Mouse (Mus musculus): Measurements from ENCODE around the gene Nemp1. TPM values are rescaled to one million over a fixed set of nuclear protein-coding genes. Genes with fewer than 3 reads are reported as not detected.

Nemp1 gene
- polyA plus RNA-seq, 1 experiment from 2014 or later = 10.1 TPM

DNA sequence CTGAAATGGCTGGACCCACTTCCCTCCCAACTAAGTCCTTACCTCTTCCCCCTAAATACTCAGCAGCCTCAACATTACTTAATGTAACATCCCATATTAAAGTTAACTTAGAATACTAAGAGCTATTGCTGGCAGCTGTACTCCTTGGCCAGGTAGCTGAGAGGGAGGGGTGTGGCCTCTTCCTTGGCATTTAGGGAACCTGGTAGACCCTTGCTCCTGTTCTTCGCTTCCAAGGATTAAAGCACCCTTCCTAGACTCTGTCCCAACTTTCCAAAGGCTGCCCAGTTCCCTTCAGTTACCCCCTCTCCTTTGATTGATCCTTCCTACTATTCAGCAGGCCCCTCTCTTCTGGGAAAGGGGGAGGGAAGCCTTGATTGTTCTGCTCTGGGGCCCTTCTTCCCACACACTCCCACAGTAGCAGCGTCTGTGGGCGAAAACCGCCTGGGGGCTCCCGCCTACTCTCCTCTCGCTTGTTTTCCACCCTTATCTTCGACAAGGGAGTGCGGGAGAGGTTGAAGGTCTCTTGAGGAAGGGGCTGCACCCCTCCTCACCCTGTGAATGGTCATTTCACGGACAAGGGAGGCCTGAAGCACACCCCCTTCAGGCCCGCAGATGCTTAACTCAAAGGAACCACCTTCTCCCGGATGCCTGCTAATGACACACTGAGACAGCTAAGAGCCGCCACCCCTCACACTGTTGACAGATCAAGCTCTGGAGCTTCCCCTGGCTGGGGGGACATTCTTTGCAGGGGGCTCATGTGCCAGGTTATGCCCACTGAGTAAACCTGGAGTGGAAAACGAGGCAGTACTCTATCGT lies 1.1 kb upstream of the Nemp1 start:
- Histone ChIP-seq H3K27me3 (no peaks in the 10 kb centered on the region), H3K36me3 (peaks cover 37% of the 10 kb centered on the region), H3K4me2 (replicated peaks) (peak overlapping the region; percentile 80), H3K9me3 (replicated peaks) (no peaks in the 10 kb centered on the region), H3K27ac (replicated peaks) (peak overlapping the region; percentile 99), H3K4me1 (peaks cover 81% of the 10 kb centered on the region), H3K9ac (peak overlapping the region; percentile 87), H3K4me3 (replicated peaks) (peak overlapping the region; percentile 81)
- 4% methylated on average over 14 of the region's 14 CpGs for WGBS
- no peak for ATAC-seq (ENCODE audit: insufficient number of reproducible peaks, low FRiP score, low TSS enrichment, low read depth)

DNA sequence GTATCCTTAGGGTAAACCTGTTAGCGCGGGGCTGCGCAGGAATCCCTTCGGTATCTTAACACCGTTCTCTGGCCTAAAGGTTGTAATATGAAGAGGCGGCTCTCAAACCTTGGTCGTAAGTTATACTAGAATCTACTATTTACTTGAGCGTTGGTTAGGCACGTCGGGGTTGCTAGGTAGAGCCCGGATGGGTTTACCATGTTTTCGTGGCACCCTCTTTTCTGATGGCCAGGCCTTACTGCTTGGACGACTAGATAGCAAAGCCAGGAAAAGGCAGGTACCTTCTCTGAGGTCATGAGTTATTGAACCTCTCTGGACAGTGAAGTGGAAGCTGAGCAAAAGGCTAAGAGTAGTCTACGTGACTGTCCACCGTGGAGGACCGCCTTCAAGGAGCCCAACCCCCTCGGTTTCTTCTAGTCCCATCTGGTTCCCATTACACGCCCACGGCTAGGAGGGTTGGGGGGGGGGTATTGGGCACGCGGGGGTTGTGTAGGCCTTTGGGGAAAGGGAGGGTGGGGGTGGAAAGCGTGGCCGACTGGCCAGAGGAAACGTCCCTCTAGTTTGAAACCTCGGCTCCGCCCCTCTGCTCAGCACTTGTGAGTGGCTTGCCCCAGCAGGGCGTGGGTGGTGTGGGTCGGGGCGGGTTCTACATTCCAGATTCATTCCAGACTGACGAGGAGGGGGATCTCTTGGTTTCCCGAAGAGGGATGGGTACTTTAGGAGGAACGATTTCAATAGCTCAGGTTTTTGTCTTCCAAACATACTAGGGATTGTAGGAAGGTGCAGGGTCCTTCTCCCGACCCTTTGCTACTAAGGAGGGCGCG lies 780 bp downstream of the Nemp1 start:
- Histone ChIP-seq H3K27me3 (no peaks in the 10 kb centered on the region), H3K27ac (replicated peaks) (peak overlapping the region; percentile 99), H3K4me2 (replicated peaks) (peak overlapping the region; percentile 80), H3K9ac (peak overlapping the region; percentile 87), H3K9me3 (replicated peaks) (no peaks in the 10 kb centered on the region), H3K4me3 (replicated peaks) (peak overlapping the region; percentile 81), H3K36me3 (peaks cover 21% of the 10 kb centered on the region), H3K4me1 (peaks cover 62% of the 10 kb centered on the region)
- ATAC-seq (ENCODE audit: insufficient number of reproducible peaks, low FRiP score, low TSS enrichment, low read depth) = peak; percentile 84
- WGBS = under 1% methylated on average over 35 of the region's 35 CpGs

DNA sequence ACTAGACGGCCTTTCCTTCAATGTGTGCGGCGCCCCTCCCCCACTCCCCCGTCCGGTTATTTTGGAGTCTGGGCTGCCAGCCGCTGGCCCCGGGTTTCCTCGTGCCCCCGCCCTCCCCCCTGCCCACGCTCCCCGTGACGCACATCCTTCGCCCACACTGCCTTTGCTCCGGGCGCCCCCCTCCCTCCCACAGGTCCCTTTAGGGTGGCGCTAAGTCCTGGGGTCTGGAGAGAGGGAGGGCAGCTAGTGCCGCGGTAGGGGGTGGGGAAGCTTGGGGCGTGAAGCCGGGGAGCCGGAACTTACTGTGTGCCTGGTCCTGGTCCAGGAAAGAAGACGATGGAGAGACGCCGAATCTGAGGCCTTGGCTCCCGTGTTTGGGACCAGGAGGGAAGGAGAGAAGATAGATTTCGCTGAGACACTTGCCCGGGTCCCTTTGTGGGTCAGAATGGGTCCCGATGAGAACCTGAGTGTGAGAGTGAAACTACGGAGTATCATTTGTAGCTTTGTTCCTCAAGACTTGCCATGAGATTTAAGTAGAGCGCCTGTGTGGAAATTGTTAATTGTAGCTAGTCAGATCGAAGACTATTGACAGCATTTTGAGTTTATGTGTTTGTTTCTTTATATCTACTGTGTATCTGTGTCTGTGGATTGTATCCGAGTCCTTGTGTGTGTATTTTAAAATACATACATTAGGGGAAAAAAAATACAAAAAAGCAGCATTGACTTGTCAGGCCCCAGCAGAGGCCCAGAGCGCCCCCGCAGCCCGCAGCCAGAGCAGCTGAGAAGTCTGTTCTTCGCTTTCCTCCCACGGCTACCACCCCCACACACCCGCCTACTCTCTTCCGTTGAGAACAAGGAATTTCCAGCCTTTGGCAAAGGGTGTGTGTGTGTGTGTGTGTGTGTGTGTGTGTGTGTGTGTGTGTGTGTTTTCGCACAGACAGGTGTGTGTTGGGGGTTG lies 1.7 kb downstream of the Nemp1 start, which contains the start of gene Nab2:
TSS of gene Nab2 (minus strand) at position 476 of the 958 bp plus-strand sequence.
- H3K4me1 ChIP-seq = peaks cover 53% of the 10 kb centered on the region
- peak; percentile 59 for ATAC-seq (ENCODE audit: insufficient number of reproducible peaks, low FRiP score, low TSS enrichment, low read depth)
- no peaks in the 10 kb centered on the region for H3K9me3 ChIP-seq (replicated peaks)
- peaks cover 12% of the 10 kb centered on the region for H3K36me3 ChIP-seq
- no peaks in the 10 kb centered on the region for H3K27me3 ChIP-seq
- under 1% methylated on average over 38 of the region's 40 CpGs for WGBS
- H3K4me2 ChIP-seq (replicated peaks) = peak within 1 kb of the TSS; percentile 80
- H3K27ac ChIP-seq (replicated peaks) = peak within 1 kb of the TSS; percentile 99
- peak within 1 kb of the TSS; percentile 81 for H3K4me3 ChIP-seq (replicated peaks)
- H3K9ac ChIP-seq = peak within 1 kb of the TSS; percentile 87

GRCm38 (mm10) chr10:127669170-127669569 lies 2.5 kb downstream of the Nemp1 start:
- H3K27ac ChIP-seq (replicated peaks) = peak overlapping the region; percentile 99
- peaks cover 4% of the 10 kb centered on the region for H3K36me3 ChIP-seq
- no peaks in the 10 kb centered on the region for H3K9me3 ChIP-seq (replicated peaks)
- H3K4me1 ChIP-seq = peaks cover 45% of the 10 kb centered on the region
- 7% methylated on average over 7 of the region's 7 CpGs for WGBS
- H3K4me2 ChIP-seq (replicated peaks) = peak overlapping the region; percentile 80
- H3K27me3 ChIP-seq = no peaks in the 10 kb centered on the region
- H3K9ac ChIP-seq = no peak overlapping the region
- peak overlapping the region; percentile 81 for H3K4me3 ChIP-seq (replicated peaks)
- no peak for ATAC-seq (ENCODE audit: insufficient number of reproducible peaks, low FRiP score, low TSS enrichment, low read depth)

- WGBS = 80% methylated on average over 2 of the region's 2 CpGs
- H3K27me3 ChIP-seq = no peaks in the 10 kb centered on the region
- no peaks in the 10 kb centered on the region for H3K9me3 ChIP-seq (replicated peaks)
- no peak overlapping the region for H3K27ac ChIP-seq (replicated peaks)
- H3K4me3 ChIP-seq (replicated peaks) = no peak overlapping the region
- no peak for ATAC-seq (ENCODE audit: insufficient number of reproducible peaks, low FRiP score, low TSS enrichment, low read depth)
- no peak overlapping the region for H3K4me2 ChIP-seq (replicated peaks)
- no peaks in the 10 kb centered on the region for H3K36me3 ChIP-seq
- H3K9ac ChIP-seq = no peak overlapping the region
- H3K4me1 ChIP-seq = peaks cover 39% of the 10 kb centered on the region
Observed at GRCm38 (mm10) chr10:127670185-127670584, 3.5 kb downstream of the Nemp1 start.

DNA sequence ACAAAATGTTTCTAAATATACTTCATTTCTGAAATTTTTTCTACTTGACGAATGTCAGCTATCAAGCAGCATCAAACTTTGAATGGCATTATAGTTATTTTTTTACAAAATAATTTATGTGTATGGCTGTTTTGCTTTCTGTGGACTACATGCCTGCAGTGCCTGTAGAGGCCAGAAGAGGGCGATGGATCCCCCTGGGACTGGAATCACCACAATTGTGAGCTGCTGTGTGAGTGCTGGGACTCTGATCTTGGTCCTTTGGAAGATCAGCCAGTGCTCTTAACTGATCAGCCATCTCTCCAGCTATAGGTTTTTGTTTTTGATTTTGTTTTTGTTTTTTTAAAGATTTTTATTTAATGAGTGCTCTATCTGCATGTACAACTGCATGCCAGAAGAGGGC lies 4.6 kb downstream of the Nemp1 start:
- Histone ChIP-seq H3K27ac (replicated peaks) (no peak overlapping the region), H3K4me2 (replicated peaks) (no peak overlapping the region), H3K4me3 (replicated peaks) (no peak overlapping the region), H3K27me3 (no peaks in the 10 kb centered on the region), H3K36me3 (no peaks in the 10 kb centered on the region), H3K9me3 (replicated peaks) (no peaks in the 10 kb centered on the region), H3K4me1 (peaks cover 33% of the 10 kb centered on the region), H3K9ac (no peak overlapping the region)
- WGBS = 41% methylated on average over 2 of the region's 2 CpGs
- ATAC-seq (ENCODE audit: insufficient number of reproducible peaks, low FRiP score, low TSS enrichment, low read depth) = no peak

DNA sequence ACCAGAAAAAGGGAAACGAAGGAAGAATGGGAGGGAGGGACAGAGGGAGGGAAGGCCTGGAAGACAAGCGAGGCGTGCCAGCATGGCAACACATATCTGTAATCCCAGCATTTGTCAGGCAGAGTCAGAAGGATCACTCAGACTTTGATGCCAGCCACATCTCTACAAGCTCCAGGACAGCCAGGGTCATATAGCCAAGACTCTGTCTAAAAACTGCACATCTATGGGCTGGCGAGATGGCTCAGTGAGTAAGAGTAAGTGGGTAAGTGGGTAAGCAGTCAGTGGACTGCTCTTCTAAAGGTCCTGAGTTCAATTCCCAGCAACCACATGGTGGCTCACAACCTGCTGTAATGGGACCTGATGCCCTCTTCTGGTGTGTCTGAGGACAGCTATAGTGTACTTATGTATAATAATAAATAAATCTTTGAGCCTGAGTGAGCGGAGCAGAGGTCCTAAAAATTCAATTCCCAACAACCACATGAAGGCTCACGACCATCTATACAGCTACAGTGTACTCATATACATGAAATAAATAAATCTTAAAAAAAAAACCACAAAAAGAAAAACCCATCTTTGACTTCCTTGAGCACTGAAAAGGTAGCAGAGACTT lies 7.5 kb downstream of the Nemp1 start:
- Histone ChIP-seq H3K4me2 (replicated peaks) (no peak overlapping the region), H3K9me3 (replicated peaks) (no peaks in the 10 kb centered on the region), H3K27ac (replicated peaks) (no peak overlapping the region), H3K4me1 (peaks cover 24% of the 10 kb centered on the region), H3K4me3 (replicated peaks) (no peak overlapping the region), H3K9ac (no peak overlapping the region), H3K27me3 (no peaks in the 10 kb centered on the region), H3K36me3 (no peaks in the 10 kb centered on the region)
- WGBS = 85% methylated on average over 6 of the region's 6 CpGs
- no peak for ATAC-seq (ENCODE audit: insufficient number of reproducible peaks, low FRiP score, low TSS enrichment, low read depth)

DNA sequence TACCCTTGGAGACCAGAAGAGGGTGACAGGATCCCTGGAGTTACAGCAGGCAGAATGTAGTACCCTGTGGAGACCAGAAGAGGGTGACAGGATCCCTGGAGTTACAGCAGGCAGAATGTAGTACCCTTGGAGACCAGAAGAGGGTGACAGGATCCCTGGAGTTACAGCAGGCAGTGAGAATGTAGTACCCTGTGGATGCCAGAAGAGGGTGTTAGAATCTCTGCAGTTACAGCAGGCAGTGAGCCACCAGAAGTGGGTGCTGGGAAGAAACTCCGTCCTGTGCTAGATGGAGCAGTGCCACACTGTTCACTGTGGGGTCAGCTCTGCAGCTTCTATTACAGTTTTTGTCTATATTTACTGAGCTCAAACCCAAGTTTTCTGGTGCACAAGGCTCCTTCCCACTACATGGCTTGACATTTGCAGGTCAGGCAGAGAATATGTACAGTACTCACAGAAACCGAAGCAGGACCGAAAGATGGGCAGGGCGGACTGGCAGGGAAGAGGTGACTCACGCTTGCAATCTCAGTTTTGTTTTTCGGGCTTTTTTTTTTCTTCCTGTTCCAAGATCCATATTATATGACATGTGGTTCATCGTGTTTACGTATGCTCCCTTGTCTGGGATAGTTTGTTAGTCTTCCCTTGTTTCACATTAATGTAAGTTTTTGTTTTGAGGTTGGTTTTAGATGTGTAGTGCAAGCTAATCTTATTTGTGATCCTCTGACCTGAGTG lies 8.3 kb downstream of the Nemp1 start:
- no peaks in the 10 kb centered on the region for H3K27me3 ChIP-seq
- no peak for ATAC-seq (ENCODE audit: insufficient number of reproducible peaks, low FRiP score, low TSS enrichment, low read depth)
- H3K9me3 ChIP-seq (replicated peaks) = no peaks in the 10 kb centered on the region
- no peak overlapping the region for H3K9ac ChIP-seq
- H3K4me1 ChIP-seq = peaks cover 16% of the 10 kb centered on the region
- peak overlapping the region; percentile 53 for H3K27ac ChIP-seq (replicated peaks)
- no peaks in the 10 kb centered on the region for H3K36me3 ChIP-seq
- WGBS = 86% methylated on average over 8 of the region's 8 CpGs
- no peak overlapping the region for H3K4me2 ChIP-seq (replicated peaks)
- no peak overlapping the region for H3K4me3 ChIP-seq (replicated peaks)

DNA sequence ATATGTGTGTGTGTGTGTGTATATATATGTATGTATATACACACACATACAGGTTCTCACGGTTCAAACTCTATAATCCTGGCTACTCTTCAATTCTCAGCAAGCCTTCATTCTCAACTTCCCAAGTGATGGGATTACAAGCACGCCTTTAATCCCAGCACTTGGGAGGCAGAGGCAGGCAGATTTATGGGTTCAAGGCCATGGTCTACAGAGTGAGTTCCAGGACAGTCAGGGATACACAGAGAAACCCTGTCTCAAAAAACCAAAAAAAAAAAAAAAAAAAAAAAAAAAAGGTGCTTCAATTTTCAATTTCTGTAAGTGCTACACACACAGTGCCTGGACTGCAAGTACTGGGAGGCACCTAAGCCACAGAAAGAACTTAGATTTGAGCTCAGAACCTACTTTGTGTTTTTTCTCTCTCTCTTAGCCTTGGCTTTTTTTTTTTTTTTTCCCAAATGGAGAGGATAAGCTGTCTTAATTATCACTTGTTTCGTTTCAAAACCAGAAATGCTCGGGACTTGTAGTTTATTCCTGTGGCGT lies 9.2 kb downstream of the Nemp1 start:
- Histone ChIP-seq H3K4me3 (replicated peaks) (peak overlapping the region; percentile 80), H3K9ac (no peak overlapping the region), H3K27ac (replicated peaks) (peak overlapping the region; percentile 92), H3K4me1 (peaks cover 16% of the 10 kb centered on the region), H3K9me3 (replicated peaks) (no peaks in the 10 kb centered on the region), H3K4me2 (replicated peaks) (peak overlapping the region; percentile 80), H3K27me3 (no peaks in the 10 kb centered on the region), H3K36me3 (no peaks in the 10 kb centered on the region)
- WGBS = 46% methylated on average over 5 of the region's 5 CpGs
- no peak for ATAC-seq (ENCODE audit: insufficient number of reproducible peaks, low FRiP score, low TSS enrichment, low read depth)
